Mouse (Mus musculus): ENCODE data around the gene Tmc7. TPM values are rescaled to one million over a fixed set of nuclear protein-coding genes. Genes with fewer than 3 reads are reported as not detected.
A peak's percentile ranks its signal among the peaks of the same experiment; 100 is the strongest.

Gene Tmc7
- polyA plus RNA-seq, 1 experiment from 2014 or later = 6.2 TPM

- peak within 1 kb of the TSS; percentile 74 for H3K9ac ChIP-seq (replicated peaks)
- ATAC-seq (ENCODE audit: low FRiP score) = peak; percentile 100
- H3K27ac ChIP-seq (replicated peaks) = peak within 1 kb of the TSS; percentile 99
- peaks cover 7% of the 10 kb centered on the region; the same call in 1 of the 2 replicates for H3K36me3 ChIP-seq
- H3K4me1 ChIP-seq = 0 out of 2 replicates have a peak, but pooled peaks cover 3% of the 10 kb centered on the region
- H3K4me2 ChIP-seq = peak within 1 kb of the TSS; percentile 72
- H3K27me3 ChIP-seq (replicated peaks) = no peaks in the 10 kb centered on the region
- peak within 1 kb of the TSS; percentile 68 for H3K4me3 ChIP-seq (replicated peaks)
- WGBS = under 1% methylated on average over 31 of the region's 31 CpGs
- no peaks in the 10 kb centered on the region for H3K9me3 ChIP-seq (replicated peaks)
Measured at GRCm38 (mm10) chr7:118533178-118533578, 51.4 kb downstream of the Tmc7 start, which contains the start of gene Coq7. Gene Coq7 (minus strand): TSS chr7:118533356.

- H3K4me2 ChIP-seq = peak overlapping the region; percentile 72
- H3K4me3 ChIP-seq (replicated peaks) = peak overlapping the region; percentile 68
- H3K4me1 ChIP-seq = 0 out of 2 replicates have a peak, but pooled peaks cover 3% of the 10 kb centered on the region
- no peaks in the 10 kb centered on the region for H3K9me3 ChIP-seq (replicated peaks)
- peak overlapping the region; percentile 99 for H3K27ac ChIP-seq (replicated peaks)
- peaks cover 9% of the 10 kb centered on the region; the same call in 1 of the 2 replicates for H3K36me3 ChIP-seq
- H3K27me3 ChIP-seq (replicated peaks) = no peaks in the 10 kb centered on the region
- peak; percentile 95 for ATAC-seq (ENCODE audit: low FRiP score)
- peak overlapping the region; percentile 73 for H3K9ac ChIP-seq (replicated peaks)
- WGBS = under 1% methylated on average over 36 of the region's 36 CpGs
Measured at GRCm38 (mm10) chr7:118532519-118533177, 51.9 kb downstream of the Tmc7 start.

GRCm38 (mm10) chr7:118526967-118527366 lies 57.6 kb downstream of the Tmc7 start:
- Histone ChIP-seq H3K9ac (replicated peaks) (no peak overlapping the region), H3K4me1 (no peaks in the 10 kb centered on the region), H3K27me3 (replicated peaks) (no peaks in the 10 kb centered on the region), H3K9me3 (replicated peaks) (no peaks in the 10 kb centered on the region), H3K4me2 (no peak overlapping the region), H3K4me3 (replicated peaks) (no peak overlapping the region), H3K27ac (replicated peaks) (no peak overlapping the region), H3K36me3 (peaks cover 27% of the 10 kb centered on the region)
- no peak for ATAC-seq (ENCODE audit: low FRiP score)
- WGBS = 87% methylated on average over 4 of the region's 4 CpGs

GRCm38 (mm10) chr7:118522077-118522476 lies 62.5 kb downstream of the Tmc7 start:
- H3K9ac ChIP-seq (replicated peaks) = no peak overlapping the region
- no peaks in the 10 kb centered on the region for H3K9me3 ChIP-seq (replicated peaks)
- H3K4me1 ChIP-seq = peaks cover 6% of the 10 kb centered on the region; the same call in 1 of the 2 replicates
- H3K36me3 ChIP-seq = peaks cover 15% of the 10 kb centered on the region
- ATAC-seq (ENCODE audit: low FRiP score) = no peak
- no peak overlapping the region for H3K27ac ChIP-seq (replicated peaks)
- no peak overlapping the region for H3K4me2 ChIP-seq
- 92% methylated on average over 5 of the region's 5 CpGs for WGBS
- no peak overlapping the region for H3K4me3 ChIP-seq (replicated peaks)
- no peaks in the 10 kb centered on the region for H3K27me3 ChIP-seq (replicated peaks)

- H3K4me3 ChIP-seq (replicated peaks) = no peak overlapping the region
- 80% methylated on average over 8 of the region's 8 CpGs for WGBS
- no peaks in the 10 kb centered on the region for H3K9me3 ChIP-seq (replicated peaks)
- no peaks in the 10 kb centered on the region for H3K36me3 ChIP-seq
- H3K27me3 ChIP-seq (replicated peaks) = no peaks in the 10 kb centered on the region
- H3K4me2 ChIP-seq = no peak overlapping the region
- no peak for ATAC-seq (ENCODE audit: low FRiP score)
- no peak overlapping the region for H3K27ac ChIP-seq (replicated peaks)
- H3K4me1 ChIP-seq = peaks cover 6% of the 10 kb centered on the region; the same call in 1 of the 2 replicates
- no peak overlapping the region for H3K9ac ChIP-seq (replicated peaks)
Measured at GRCm38 (mm10) chr7:118519661-118520060, 64.9 kb downstream of the Tmc7 start.

- peak; percentile 76; the same call in 1 of the 2 replicates for ATAC-seq (ENCODE audit: low FRiP score)
Measured at GRCm38 (mm10) chr7:118518687-118519086, 65.8 kb downstream of the Tmc7 start.

GRCm38 (mm10) chr7:118517819-118518218 lies 66.7 kb downstream of the Tmc7 start:
- Histone ChIP-seq H3K27ac (replicated peaks) (no peak overlapping the region), H3K9me3 (replicated peaks) (no peaks in the 10 kb centered on the region), H3K4me2 (no peak overlapping the region), H3K4me3 (replicated peaks) (no peak overlapping the region), H3K36me3 (no peaks in the 10 kb centered on the region), H3K4me1 (peaks cover 6% of the 10 kb centered on the region; the same call in 1 of the 2 replicates), H3K27me3 (replicated peaks) (no peaks in the 10 kb centered on the region), H3K9ac (replicated peaks) (no peak overlapping the region)
- ATAC-seq (ENCODE audit: low FRiP score) = no peak
- 75% methylated on average over 2 of the region's 2 CpGs for WGBS

More at GRCm38 (mm10) chr7:118518687-118519086, 65.8 kb downstream of the Tmc7 start:
- H3K27me3 ChIP-seq (replicated peaks) = no peaks in the 10 kb centered on the region
- H3K4me2 ChIP-seq = peak overlapping the region; percentile 32
- 3% methylated on average over 18 of the region's 18 CpGs for WGBS
- peaks cover 6% of the 10 kb centered on the region; the same call in 1 of the 2 replicates for H3K4me1 ChIP-seq
- no peak overlapping the region for H3K4me3 ChIP-seq (replicated peaks)
- H3K27ac ChIP-seq (replicated peaks) = no peak overlapping the region
- no peaks in the 10 kb centered on the region for H3K9me3 ChIP-seq (replicated peaks)
- H3K9ac ChIP-seq (replicated peaks) = no peak overlapping the region
- no peaks in the 10 kb centered on the region for H3K36me3 ChIP-seq

GRCm38 (mm10) chr7:118508556-118508955 lies 76.0 kb downstream of the Tmc7 start:
- Histone ChIP-seq H3K9ac (replicated peaks) (no peak overlapping the region), H3K4me1 (no peaks in the 10 kb centered on the region), H3K4me2 (no peak overlapping the region), H3K27ac (replicated peaks) (no peak overlapping the region), H3K4me3 (replicated peaks) (no peak overlapping the region), H3K9me3 (replicated peaks) (no peaks in the 10 kb centered on the region), H3K27me3 (replicated peaks) (no peaks in the 10 kb centered on the region), H3K36me3 (no peaks in the 10 kb centered on the region)
- no peak for ATAC-seq (ENCODE audit: low FRiP score)
- WGBS = 80% methylated on average over 7 of the region's 7 CpGs

GRCm38 (mm10) chr7:118503844-118504243 lies 80.7 kb downstream of the Tmc7 start:
- Histone ChIP-seq H3K9ac (replicated peaks) (no peak overlapping the region), H3K4me1 (no peaks in the 10 kb centered on the region), H3K4me3 (replicated peaks) (no peak overlapping the region), H3K36me3 (no peaks in the 10 kb centered on the region), H3K4me2 (no peak overlapping the region), H3K9me3 (replicated peaks) (no peaks in the 10 kb centered on the region), H3K27me3 (replicated peaks) (no peaks in the 10 kb centered on the region), H3K27ac (replicated peaks) (no peak overlapping the region)
- 73% methylated on average over 4 of the region's 4 CpGs for WGBS
- ATAC-seq (ENCODE audit: low FRiP score) = no peak

- no peak overlapping the region for H3K4me3 ChIP-seq (replicated peaks)
- no peak overlapping the region for H3K27ac ChIP-seq (replicated peaks)
- H3K4me1 ChIP-seq = no peaks in the 10 kb centered on the region
- H3K9me3 ChIP-seq (replicated peaks) = no peaks in the 10 kb centered on the region
- no peaks in the 10 kb centered on the region for H3K36me3 ChIP-seq
- H3K9ac ChIP-seq (replicated peaks) = no peak overlapping the region
- no peak for ATAC-seq (ENCODE audit: low FRiP score)
- no peaks in the 10 kb centered on the region for H3K27me3 ChIP-seq (replicated peaks)
- WGBS = 73% methylated on average over 8 of the region's 8 CpGs
- peak overlapping the region; percentile 13; the same call in 1 of the 2 replicates for H3K4me2 ChIP-seq
Measured at GRCm38 (mm10) chr7:118502333-118502732, 82.2 kb downstream of the Tmc7 start.

GRCm38 (mm10) chr7:118499784-118500435 lies 84.6 kb downstream of the Tmc7 start:
- Histone ChIP-seq H3K36me3 (no peaks in the 10 kb centered on the region), H3K27ac (replicated peaks) (no peak overlapping the region), H3K4me1 (no peaks in the 10 kb centered on the region), H3K4me3 (replicated peaks) (no peak overlapping the region), H3K27me3 (replicated peaks) (0 out of 2 replicates have a peak, but pooled peaks cover under 1% of the 10 kb centered on the region), H3K9me3 (replicated peaks) (no peaks in the 10 kb centered on the region), H3K4me2 (no peak overlapping the region), H3K9ac (replicated peaks) (no peak overlapping the region)
- ATAC-seq (ENCODE audit: low FRiP score) = no peak
- WGBS = 79% methylated on average over 7 of the region's 7 CpGs
